Mouse (Mus musculus) spleen, adult 2 months (tissue): ENCODE data around the gene Gm4312.

ENCODE experiments used
- CTCF ChIP-seq: fragments of 200-500 bp; IDR thresholded peaks from 2 replicates; pipeline ENCODE4 v1.5.1; 2011; ENCODE audit warnings: mild to moderate bottlenecking, inconsistent platforms; ENCODE audit not compliant: insufficient read depth, insufficient read length, insufficient replicate concordance; ENCODE audit errors: extremely low read depth
- POLR2A ChIP-seq: fragments of 200-500 bp; IDR thresholded peaks from 2 replicates; pipeline ENCODE4 v1.6.1; 2011; ENCODE audit warnings: low read depth, low read length, inconsistent platforms

DNA sequence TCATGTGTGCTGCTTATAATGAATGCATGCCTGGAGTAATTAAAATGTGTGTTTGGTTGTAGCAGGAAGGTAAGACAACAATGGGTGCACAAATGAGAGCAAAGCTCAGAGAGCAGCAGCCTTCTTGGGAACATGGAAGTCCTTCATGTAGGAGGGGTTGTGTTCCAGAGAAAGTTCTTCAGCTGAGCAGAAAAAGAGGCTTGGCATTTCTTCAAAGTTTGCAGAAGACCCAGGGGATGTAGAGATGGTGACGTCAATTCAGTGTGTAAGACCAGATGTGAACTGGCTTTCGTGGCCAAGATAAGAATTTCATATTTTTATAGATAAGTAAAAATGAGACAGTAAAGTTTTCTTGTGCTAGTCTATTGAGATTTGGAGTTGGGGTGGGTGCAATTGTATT, 45.2 kb upstream of the Gm4312 start:
- TF ChIP-seq CTCF (no peak), POLR2A (no peak)
